Mouse (Mus musculus): ENCODE measurements around the gene Coro6.

The Coro6 gene

GRCm38 (mm10) chr11:77465111-77465510, 2.9 kb downstream of the Coro6 start:
- DNase-seq = no peak

DNA sequence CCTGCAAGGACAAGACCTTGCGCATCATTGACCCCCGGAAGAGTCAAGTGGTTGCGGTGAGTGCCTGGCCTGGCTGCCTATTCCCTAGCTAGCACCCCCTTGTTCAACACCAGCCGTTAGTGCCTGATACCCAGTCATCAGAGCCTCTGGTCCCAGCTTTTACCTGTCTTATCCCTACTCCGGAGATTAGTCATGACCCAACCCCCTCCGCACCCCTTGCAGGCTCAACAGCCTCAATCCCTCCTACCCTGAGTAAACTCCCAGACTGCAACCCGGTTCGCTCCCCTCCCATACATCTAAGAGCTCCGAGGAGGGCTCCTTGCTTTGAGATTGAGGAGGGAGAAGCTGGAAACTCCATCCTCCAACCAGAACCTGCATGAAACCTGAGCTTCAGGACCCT, 4.3 kb downstream of the Coro6 start:
- no peak for DNase-seq

DNA sequence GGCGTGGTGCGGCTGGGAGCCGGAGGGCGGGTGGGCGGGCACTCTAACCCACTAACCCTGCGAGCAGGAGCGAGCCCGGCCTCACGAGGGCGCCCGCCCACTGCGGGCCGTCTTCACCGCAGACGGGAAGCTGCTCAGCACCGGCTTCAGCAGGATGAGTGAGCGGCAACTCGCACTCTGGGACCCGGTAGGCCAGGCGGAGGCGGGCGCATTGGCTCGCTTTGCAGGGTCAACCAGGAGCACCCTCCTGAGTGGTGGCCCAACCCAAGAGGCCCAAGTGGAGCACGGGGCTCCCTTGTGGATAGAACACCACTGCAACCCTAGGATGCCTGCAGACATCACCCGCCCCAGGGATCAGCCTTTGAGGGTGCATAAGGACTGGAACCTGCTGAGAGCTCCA, 4.9 kb downstream of the Coro6 start:
- peak; percentile 79 to 86 for DNase-seq

GRCm38 (mm10) chr11:77467784-77468183, 5.6 kb downstream of the Coro6 start:
- peak; percentile 78 to 84 for DNase-seq

- no peak for DNase-seq
Measured at GRCm38 (mm10) chr11:77468397-77468796, 6.2 kb downstream of the Coro6 start.

- no peak for DNase-seq
Measured at GRCm38 (mm10) chr11:77471407-77471806, 9.2 kb downstream of the Coro6 start.

- DNase-seq = no peak
Measured at GRCm38 (mm10) chr11:77472775-77473174, 10.6 kb downstream of the Coro6 start.

DNA sequence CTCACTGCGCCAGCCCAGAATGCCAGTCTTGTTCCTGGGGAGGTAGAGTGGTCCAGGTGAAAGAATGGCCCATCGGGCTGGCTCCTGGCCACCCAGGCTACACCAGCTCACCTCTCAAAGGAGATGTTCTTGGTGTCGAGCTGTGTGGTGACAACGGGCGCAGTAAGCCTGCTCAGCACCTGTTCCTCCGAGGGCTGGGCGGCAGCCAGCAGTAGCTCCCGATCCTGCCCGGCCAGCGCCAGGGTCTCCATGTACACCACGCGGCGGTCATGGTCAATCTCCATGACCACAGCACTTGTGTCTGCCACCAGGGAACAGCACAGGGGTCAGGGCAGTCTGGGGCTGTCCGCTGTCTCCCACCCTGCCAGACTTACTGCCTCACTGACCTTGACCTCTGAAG, 14.0 kb downstream of the Coro6 start:
- no peak for DNase-seq

- DNase-seq = no peak
Measured at GRCm38 (mm10) chr11:77476895-77477294, 14.7 kb downstream of the Coro6 start.

- DNase-seq = no peak
Measured at GRCm38 (mm10) chr11:77483043-77483442, 20.8 kb downstream of the Coro6 start.

GRCm38 (mm10) chr11:77483510-77484255, 21.5 kb downstream of the Coro6 start:
- DNase-seq = no peak

- no peak for DNase-seq
Measured at GRCm38 (mm10) chr11:77485229-77485628, 23.0 kb downstream of the Coro6 start.

- DNase-seq = no peak
Measured at GRCm38 (mm10) chr11:77486798-77487197, 24.6 kb downstream of the Coro6 start.

DNA sequence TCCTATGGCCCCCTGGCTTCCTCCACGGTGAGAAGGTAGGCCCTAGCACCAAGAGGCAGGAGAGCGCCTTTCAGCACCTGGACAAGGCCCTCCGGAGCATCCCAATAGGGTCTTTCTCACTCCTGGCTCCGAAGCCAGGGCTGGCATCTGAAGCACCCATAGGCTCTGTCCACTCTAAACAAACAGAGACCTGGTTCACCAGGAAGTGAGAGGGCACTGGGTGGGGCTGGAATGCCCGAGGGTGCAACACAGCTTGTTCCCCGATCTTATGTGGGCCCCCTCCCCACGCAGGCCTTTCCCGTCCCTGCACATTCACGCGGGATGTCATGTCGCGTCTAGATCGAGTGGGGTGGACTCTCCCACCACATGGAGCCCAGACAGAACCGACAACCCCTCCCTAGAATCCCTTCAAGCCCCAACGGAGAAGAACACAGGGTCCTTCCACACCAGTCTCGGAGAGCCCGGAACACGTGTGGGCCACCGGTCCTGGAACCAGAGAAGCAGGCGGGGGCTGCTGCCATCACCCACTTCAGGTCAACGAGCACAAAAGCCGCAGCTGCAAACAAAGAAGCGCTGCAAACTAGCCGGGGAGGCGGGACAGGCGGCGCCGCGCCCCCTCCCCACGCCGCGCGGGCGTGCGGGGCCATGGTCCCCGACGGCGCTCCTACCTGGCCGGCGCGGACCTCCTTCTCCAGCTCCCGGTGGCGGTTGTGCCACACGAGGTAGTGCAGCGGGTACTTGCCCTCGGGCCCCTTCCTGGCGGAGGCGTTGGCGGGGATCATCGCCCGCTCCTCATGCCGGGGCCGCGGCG, 26.8 kb downstream of the Coro6 start:
- DNase-seq = no peak

DNA sequence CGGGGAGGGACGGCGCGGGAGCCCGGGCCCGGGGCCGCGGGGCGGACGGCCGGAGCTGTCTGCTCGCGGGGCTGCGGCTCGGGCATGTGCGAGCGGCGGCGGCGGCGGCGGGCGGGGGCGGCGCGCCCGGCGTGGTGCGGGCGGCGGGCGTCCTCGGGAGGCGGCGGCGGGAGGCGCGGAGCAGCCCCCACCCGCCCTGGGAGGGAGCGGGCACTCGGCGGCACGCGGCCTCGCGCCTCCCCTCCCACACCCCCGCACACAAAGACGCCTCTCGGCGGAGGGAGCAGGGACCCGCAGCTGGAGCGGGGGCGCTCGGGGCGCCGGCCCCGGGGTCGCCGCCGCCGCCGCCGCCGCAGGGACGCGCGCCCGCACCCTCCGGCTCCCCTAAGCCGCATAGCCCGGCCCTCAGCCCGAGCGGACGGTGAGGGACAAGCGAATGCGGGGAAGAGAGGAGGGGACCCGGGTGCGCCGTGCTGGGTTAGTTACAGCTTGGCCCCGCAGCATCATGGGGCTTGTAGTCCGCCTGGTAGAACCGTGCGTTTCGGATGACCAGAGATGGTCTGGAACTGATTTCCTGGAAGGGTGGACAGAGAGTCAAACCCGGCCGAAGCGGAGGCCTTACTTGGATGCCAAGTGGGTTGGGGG, 27.5 kb downstream of the Coro6 start, which contains the start of gene Ankrd13b:
Gene Ankrd13b, minus strand, starts transcription at position 88 of the 645 bp plus-strand sequence.
- peak; percentile 66 to 71 for DNase-seq

GRCm38 (mm10) chr11:77490451-77490850, 28.2 kb downstream of the Coro6 start:
- DNase-seq = no peak

DNA sequence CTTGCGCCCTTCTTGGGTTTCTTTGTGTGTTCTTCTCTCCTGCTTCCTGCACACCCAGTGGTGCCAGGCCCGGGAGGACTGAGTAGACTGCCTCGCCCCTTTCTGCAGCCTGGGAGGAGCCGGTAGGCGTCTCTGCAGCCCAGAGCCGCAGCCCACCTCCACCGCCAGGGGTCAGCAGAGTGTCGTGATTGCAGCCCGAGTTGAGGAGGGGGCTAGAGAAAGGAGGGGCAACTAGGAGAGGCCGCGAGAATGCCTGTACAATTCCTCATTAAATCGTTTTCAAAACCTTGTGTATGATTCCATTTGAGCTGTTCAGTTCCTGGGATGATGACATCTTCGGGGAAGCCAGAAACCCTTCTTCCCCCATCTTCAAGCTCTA, 28.9 kb downstream of the Coro6 start:
- DNase-seq = peak; percentile 87 to 91

- DNase-seq = peak; percentile 67 to 71
Measured at GRCm38 (mm10) chr11:77491502-77492291, 29.5 kb downstream of the Coro6 start.

DNA sequence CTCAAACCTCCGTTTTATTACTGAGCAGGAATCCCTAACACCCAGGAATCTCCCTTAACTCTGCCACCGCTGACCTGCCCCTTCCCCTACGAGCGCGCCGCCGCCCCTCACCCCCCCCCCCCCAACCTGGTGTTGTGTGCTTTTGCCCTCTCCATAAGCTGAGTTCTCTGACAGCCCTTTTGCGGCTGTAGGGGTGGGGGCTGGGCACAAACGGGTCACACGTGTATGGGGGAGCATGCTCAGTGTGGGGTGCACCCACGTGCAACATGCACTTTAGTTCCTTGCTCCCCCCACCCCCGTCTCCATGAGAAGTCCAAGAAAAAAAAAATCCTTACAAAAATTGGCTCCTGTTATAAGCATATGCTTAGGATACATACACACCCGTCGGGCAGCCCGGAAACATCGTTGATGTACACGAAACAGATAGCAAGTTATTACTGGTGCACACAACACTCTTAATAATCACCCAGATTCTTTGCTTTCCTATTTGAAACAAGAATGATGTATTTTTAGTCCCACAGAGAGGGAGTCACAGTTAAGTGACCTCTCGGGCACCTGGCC, 30.2 kb downstream of the Coro6 start:
- DNase-seq = peak in 1 of 2 experiments; percentile 42

- peak; percentile 95 to 97 for DNase-seq
Measured at GRCm38 (mm10) chr11:77492911-77493332, 30.7 kb downstream of the Coro6 start.

DNA sequence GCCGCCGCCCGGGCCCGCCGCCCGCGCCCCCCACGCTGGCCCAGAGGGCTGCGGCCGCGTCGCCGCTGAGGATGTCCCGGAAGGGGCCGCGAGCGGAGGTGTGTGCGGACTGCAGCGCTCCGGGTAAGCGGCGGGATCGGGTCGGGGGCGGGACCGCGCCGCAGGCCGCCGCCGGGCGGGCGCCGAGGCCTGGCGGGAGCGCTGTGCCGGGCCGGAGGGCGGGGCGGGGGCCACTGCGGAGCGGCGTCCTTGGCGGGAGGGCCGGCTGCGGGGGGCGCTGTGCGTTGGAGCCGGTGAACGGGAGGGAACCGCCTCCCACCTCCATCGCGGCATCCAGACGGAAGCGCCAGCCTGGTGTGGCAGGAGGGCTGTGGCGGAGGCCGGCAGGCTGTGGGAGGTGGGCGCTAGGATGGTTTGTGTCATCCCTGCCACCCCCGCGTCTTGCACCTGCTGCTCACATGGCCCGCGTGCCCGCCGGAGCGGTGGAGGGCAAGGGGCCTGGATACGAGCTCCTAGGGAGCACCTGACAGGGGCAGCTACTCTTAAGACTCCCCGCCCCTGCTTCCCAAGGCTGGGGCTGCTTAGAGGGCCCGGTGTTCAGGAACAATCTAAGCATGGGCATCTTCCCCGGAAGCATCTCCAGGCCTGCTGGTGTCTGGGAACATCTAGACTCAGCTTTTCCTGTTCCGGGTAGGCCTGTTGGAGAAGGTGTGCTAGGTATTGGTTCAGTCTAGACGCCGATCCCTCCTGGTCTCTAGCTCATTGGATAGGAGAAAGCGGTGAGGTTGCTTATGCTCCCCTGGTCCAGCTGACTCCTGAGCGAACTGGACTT, 31.5 kb downstream of the Coro6 start, which contains the start of gene Git1:
Gene Git1, plus strand, starts transcription at position 51 of the 832 bp plus-strand sequence.
- peak; percentile 48 to 52 for DNase-seq

Data from lung, adult 18-20 months (tissue).